Mouse (Mus musculus) spleen, adult 2 months (tissue): ENCODE data around the gene Slc22a15. TPM values are rescaled to one million over a fixed set of nuclear protein-coding genes. Genes with fewer than 3 reads are reported as not detected.

Source experiments
- DNase-seq, 2 experiments: peaks; one replicate each; pipeline versions ENCODE4 v3.0.0 to v3.0.0-alpha.2; 2012 to 2021; ENCODE audit warnings: low spot score in 2 of 2, low read depth in 1 of 2
- H3K27ac ChIP-seq: fragments of 200-500 bp; 2 replicates; pipeline ENCODE4 v1.5.1; 2012; ENCODE audit warnings: low read length, inconsistent platforms; ENCODE audit not compliant: insufficient read depth
- H3K27me3 ChIP-seq: fragments of 200-500 bp; 2 replicates; pipeline ENCODE4 v1.6.1; 2012; ENCODE audit warnings: mild to moderate bottlenecking, moderate library complexity, low read length, inconsistent platforms; ENCODE audit not compliant: control insufficient read depth, insufficient read depth
- H3K36me3 ChIP-seq: fragments of 200-500 bp; 2 replicates; pipeline ENCODE4 v1.6.1; 2012; ENCODE audit warnings: mild to moderate bottlenecking, low read length, inconsistent platforms; ENCODE audit not compliant: control insufficient read depth, insufficient read depth
- H3K4me1 ChIP-seq: fragments of 200-500 bp; 2 replicates; pipeline ENCODE4 v1.6.1; 2011; ENCODE audit warnings: inconsistent platforms; ENCODE audit not compliant: control insufficient read depth, insufficient read depth, insufficient read length
- H3K4me3 ChIP-seq: fragments of 200-500 bp; 2 replicates; pipeline ENCODE4 v1.5.1; 2011; ENCODE audit warnings: mild to moderate bottlenecking, inconsistent platforms; ENCODE audit not compliant: insufficient read depth, insufficient read length; ENCODE audit errors: extremely low read depth
- CTCF ChIP-seq: fragments of 200-500 bp; IDR thresholded peaks from 2 replicates; pipeline ENCODE4 v1.5.1; 2011; ENCODE audit warnings: mild to moderate bottlenecking, inconsistent platforms; ENCODE audit not compliant: insufficient read depth, insufficient read length, insufficient replicate concordance; ENCODE audit errors: extremely low read depth
- POLR2A ChIP-seq: fragments of 200-500 bp; IDR thresholded peaks from 2 replicates; pipeline ENCODE4 v1.6.1; 2011; ENCODE audit warnings: low read depth, low read length, inconsistent platforms
- WGBS: fragments of 180-500 bp; shearing (Covaris S2); methylation state at CpG from one replicate; pipeline ENCODE4 v1.1.7; 2018; 5-methylcytosine and 5-hydroxymethylcytosine counted together
- polyA plus RNA-seq: library from polyadenylated mRNA; depleted of rRNA; stranded (reverse); fragments of >200 nt; gene quantifications from 2 replicates; pipeline ENCODE4 v1.2.3, GENCODE M21; 2012

Slc22a15 gene
- polyA plus RNA-seq, 1 experiment: 2.5 TPM

- no peak overlapping the region for H3K4me3 ChIP-seq
- no peak for DNase-seq
- H3K27me3 ChIP-seq: no peaks in the 10 kb centered on the region; the same call in 1 of the 2 replicates
- H3K27ac ChIP-seq: no peak overlapping the region
- TF ChIP-seq CTCF (no peak), POLR2A (no peak)
- no peaks in the 10 kb centered on the region for H3K36me3 ChIP-seq
- WGBS: 49% methylated on average over 7 of the region's 7 CpGs
- no peaks in the 10 kb centered on the region for H3K4me1 ChIP-seq
These were observed 14.9 kb upstream of the Slc22a15 start for GRCm38 (mm10) chr3:101939152-101939551.

GRCm38 (mm10) chr3:101936369-101936768 lies 12.1 kb upstream of the Slc22a15 start:
- 71% methylated on average over 3 of the region's 3 CpGs for WGBS
- no peaks in the 10 kb centered on the region for H3K27me3 ChIP-seq
- H3K27ac ChIP-seq: no peak overlapping the region
- no peaks in the 10 kb centered on the region for H3K4me1 ChIP-seq
- no peaks in the 10 kb centered on the region for H3K36me3 ChIP-seq
- DNase-seq: no peak
- H3K4me3 ChIP-seq: no peak overlapping the region
- TF ChIP-seq POLR2A (no peak), CTCF (no peak)

GRCm38 (mm10) chr3:101933820-101934219 lies 9.6 kb upstream of the Slc22a15 start:
- WGBS: 91% methylated on average over 2 of the region's 2 CpGs
- TF ChIP-seq CTCF (no peak), POLR2A (no peak)
- Histone ChIP-seq H3K4me1 (no peaks in the 10 kb centered on the region), H3K4me3 (no peak overlapping the region), H3K27ac (no peak overlapping the region), H3K36me3 (no peaks in the 10 kb centered on the region), H3K27me3 (no peaks in the 10 kb centered on the region)
- no peak for DNase-seq

GRCm38 (mm10) chr3:101929105-101929876 lies 5.0 kb upstream of the Slc22a15 start:
- H3K36me3 ChIP-seq: no peaks in the 10 kb centered on the region
- no peaks in the 10 kb centered on the region for H3K27me3 ChIP-seq
- DNase-seq: no peak
- peaks cover 2% of the 10 kb centered on the region; the same call in 1 of the 2 replicates for H3K4me1 ChIP-seq
- no peak overlapping the region for H3K4me3 ChIP-seq
- H3K27ac ChIP-seq: no peak overlapping the region
- WGBS: 76% methylated on average over 4 of the region's 4 CpGs
- no peak for TF ChIP-seq CTCF
- no peak for TF ChIP-seq POLR2A

GRCm38 (mm10) chr3:101926636-101927035 lies 2.4 kb upstream of the Slc22a15 start:
- no peak for TF ChIP-seq CTCF
- TF ChIP-seq POLR2A: no peak
- H3K27me3 ChIP-seq: peaks cover 5% of the 10 kb centered on the region
- H3K4me3 ChIP-seq: no peak overlapping the region
- no peak overlapping the region for H3K27ac ChIP-seq
- DNase-seq: no peak
- H3K36me3 ChIP-seq: no peaks in the 10 kb centered on the region
- peaks cover 2% of the 10 kb centered on the region; the same call in 1 of the 2 replicates for H3K4me1 ChIP-seq

GRCm38 (mm10) chr3:101925663-101926062 lies 1.4 kb upstream of the Slc22a15 start:
- TF ChIP-seq CTCF (no peak), POLR2A (no peak)
- 63% methylated on average over 1 of the region's 1 CpGs for WGBS
- H3K4me3 ChIP-seq: no peak overlapping the region
- no peaks in the 10 kb centered on the region for H3K36me3 ChIP-seq
- H3K27ac ChIP-seq: no peak overlapping the region
- H3K27me3 ChIP-seq: peaks cover 5% of the 10 kb centered on the region
- no peak for DNase-seq
- H3K4me1 ChIP-seq: peaks cover 2% of the 10 kb centered on the region; the same call in 1 of the 2 replicates

GRCm38 (mm10) chr3:101922366-101922765 lies 1.9 kb downstream of the Slc22a15 start:
- 88% methylated on average over 7 of the region's 7 CpGs for WGBS
- TF ChIP-seq CTCF (no peak), POLR2A (no peak)
- DNase-seq: no peak

More at GRCm38 (mm10) chr3:101922366-101922765, 1.9 kb downstream of the Slc22a15 start:
- H3K27ac ChIP-seq: no peak overlapping the region
- no peak overlapping the region for H3K4me3 ChIP-seq
- H3K27me3 ChIP-seq: peaks cover 5% of the 10 kb centered on the region
- no peaks in the 10 kb centered on the region for H3K36me3 ChIP-seq
- H3K4me1 ChIP-seq: peaks cover 2% of the 10 kb centered on the region; the same call in 1 of the 2 replicates
